Mouse (Mus musculus): ENCODE data around the gene Gm5294.

GRCm38 (mm10) chr5:138819780-138820179 is at the start of gene Gm5294:
- TF ChIP-seq CTCF (IDR thresholded peaks at IDR 0.05; ENCODE audit: control insufficient read depth, insufficient read depth, insufficient read length) (no peak), FOSL1 (IDR thresholded peaks at IDR 0.05; ENCODE audit: insufficient read depth, low read length, poor library complexity, severe bottlenecking) (no peak), MAX (IDR thresholded peaks at IDR 0.05) (no peak), MYOD1 (IDR thresholded peaks at IDR 0.05; ENCODE audit: control insufficient read depth, insufficient read length, low read depth) (no peak), USF1 (IDR thresholded peaks at IDR 0.05; ENCODE audit: low read depth) (no peak)
